Mouse (Mus musculus) lung, postnatal 36 days (tissue): ENCODE measurements around the gene Stmn3.

Experiments used
- DNase-seq: peaks from one replicate; pipeline ENCODE4 v3.0.0; 2022; ENCODE audit warnings: mixed read lengths

Stmn3 gene

GRCm38 (mm10) chr2:181279968-181280367 is 34.3 kb downstream of the Stmn3 start:
- DNase-seq = no peak

DNA sequence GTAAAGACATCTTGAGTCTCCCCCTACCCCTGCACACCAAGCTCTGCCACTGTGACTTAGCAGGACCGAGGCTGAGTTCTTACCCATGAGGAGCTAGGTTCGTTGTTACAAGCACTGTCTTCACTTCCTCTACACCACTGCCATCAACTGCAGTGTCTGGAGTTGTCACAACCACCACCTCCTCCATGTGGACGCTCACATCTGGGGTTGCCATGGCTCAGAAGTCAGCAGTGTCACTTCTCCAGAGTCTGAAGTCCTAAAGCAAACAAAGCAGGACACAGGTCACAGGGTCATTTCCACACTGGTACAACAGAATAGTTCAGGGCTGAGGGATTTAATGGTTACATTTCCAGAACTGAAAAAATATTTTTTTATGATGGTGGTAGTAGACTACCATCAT is 36.4 kb downstream of the Stmn3 start:
- DNase-seq = peak; percentile 8

DNA sequence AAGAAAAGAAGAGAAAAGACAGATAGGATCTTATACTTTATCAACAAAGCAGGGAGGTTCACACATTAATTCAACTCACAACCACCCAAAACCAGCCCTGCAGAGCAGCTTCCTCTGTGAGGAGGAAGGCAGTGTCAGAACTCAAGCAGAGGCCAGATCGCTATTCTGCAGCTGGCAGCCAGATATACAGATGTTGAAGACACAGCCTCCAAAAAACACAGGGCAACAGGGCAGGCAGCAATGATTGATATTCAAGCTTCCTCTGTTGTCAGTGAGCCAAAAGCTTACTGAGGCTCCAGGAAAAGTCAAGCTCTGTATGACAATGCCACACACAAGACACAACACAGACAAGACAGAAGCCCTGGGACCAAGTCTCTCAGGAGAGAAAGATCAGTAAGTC is 37.5 kb downstream of the Stmn3 start:
- DNase-seq = peak; percentile 82

DNA sequence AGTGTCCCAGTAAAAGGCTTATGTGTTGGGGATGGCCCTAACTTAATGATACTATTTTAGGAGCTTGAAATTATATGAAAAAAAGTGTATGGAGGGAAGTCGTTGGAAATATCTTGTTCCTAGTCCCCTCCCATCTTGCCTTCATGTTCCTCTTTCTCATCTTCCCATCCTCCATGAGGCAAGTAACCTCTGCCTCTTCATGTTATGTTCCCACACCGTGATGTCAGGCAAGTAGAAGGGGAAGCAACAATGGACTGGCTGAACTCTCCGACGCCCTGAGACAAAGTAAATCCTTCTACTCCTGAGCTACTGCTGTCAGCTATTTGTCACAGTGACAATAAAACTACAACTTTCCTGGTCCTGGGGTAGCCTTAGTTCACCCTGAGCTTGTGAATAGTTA is 39.7 kb downstream of the Stmn3 start:
- no peak for DNase-seq

DNA sequence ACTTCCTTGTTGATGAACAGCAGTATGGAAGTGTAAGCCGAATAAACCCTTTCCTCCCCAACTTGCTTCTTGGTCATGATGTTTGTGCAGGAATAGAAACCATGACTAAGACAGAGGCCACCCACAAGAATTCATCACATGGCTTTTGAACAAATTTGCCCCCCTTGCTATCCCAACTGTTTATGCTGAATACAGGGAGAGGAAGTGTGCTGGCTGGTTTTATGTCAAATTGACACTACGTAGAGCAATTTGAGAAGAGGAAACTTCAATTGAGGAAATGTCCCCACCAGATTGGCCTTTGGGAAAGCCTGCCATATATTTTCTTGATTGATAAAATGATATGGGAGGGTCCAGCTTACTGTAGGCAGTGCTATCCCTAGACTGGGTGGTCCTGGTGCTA is 40.5 kb downstream of the Stmn3 start:
- DNase-seq = no peak

DNA sequence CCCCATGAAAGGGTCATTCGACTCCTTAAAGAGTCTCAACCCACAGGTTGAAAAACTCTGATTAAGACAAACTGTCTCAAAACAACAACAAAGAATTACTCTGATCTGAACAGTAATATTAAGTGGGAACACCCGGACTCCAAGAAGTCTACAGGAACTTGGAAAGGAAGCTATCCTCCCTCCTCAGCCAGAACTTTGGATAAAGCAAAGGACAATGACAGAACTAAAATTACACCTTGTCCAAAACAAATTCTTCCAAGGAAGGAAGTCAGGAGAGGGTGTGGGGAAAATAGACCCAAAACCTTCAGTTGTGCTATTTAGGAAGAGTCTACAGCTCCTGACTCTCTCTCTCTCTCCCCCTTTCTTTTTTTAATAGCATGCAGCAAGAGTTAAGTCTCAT is 42.2 kb downstream of the Stmn3 start:
- DNase-seq = peak; percentile 13

- no peak for DNase-seq
Measured at GRCm38 (mm10) chr2:181266839-181267238, 47.5 kb downstream of the Stmn3 start.
